Mouse (Mus musculus) monocyte, adult 5-6 weeks (primary cell): ENCODE measurements around the gene Ccdc89. TPM values are rescaled to one million over a fixed set of nuclear protein-coding genes. Genes with fewer than 3 reads are reported as not detected.

ENCODE experiments used
- ATAC-seq: fragments of 153-309, 156-312 bp; replicated peaks from 2 replicates; pipeline ENCODE4 v1.8.0; 2017; ENCODE audit warnings: mild to moderate bottlenecking; ENCODE audit not compliant: low TSS enrichment, insufficient number of reproducible peaks, severe bottlenecking, poor library complexity, low FRiP score
- total RNA-seq: library from RNA; stranded (forward); fragments of 200-1000, 200-491, 200-594 nt; gene quantifications from 3 replicates; pipeline ENCODE4 v1.2.3, GENCODE M21; 2017

The Ccdc89 gene
- total RNA-seq, 1 experiment from 2014 or later = not detected

DNA sequence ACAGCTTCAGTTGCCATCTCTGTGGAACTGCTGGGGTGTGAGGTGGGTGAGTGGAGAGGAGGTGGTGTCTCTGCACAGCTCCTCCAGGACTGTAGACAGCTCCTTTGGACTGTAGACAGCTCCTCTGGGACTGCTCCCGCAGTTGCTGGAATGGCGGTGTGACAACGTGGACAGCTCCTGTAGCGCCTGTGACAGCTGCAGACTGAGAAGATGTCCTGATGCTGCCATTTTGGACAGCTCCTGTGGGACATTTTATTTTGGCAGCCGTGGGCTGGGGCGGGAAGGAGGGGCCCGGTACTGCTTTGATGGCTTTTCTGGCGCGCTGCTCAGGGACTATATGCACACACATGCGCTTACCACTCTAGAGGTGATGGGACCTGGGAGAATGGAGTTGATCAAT lies 34.0 kb downstream of the Ccdc89 start:
- ATAC-seq = no peak

DNA sequence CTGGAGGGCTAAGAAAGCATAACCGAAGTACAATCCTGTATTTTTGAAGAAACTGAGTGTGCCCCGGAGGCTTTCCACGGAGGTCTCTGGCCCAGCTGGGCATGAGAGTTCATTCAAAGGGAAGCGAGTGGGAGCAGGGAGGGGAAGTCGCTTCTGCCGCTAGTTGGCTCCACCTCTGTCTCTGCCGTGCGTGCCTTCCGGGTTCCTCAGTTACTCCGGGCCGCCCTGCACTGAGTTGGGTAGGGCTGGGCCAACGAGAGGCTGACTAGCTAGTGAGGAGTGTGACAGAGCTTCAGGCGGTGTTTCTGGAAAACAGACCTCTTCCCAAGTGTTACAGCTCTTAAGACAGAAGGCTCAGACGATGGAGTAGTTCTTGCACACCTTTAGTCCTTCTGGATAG lies 34.6 kb downstream of the Ccdc89 start:
- peak; percentile 59 for ATAC-seq

DNA sequence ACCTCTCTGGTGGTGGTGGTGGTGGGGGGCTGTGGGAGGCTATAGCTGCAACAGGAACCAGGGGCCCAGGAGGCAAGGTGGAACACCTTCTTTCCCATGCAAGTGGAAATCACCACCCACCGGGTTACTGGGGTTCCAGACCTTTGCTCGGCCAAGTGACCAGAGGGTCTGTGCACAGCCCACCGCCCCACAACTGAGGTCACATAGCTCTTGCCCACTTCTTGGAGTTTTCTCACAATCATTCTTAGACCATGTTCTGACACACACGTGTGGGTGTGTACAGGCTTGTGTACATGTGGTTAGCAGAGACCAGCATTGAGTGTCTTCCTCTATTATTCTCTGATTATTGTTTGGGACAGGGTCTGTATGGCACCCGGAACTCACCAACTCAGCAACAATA lies 35.1 kb downstream of the Ccdc89 start:
- no peak for ATAC-seq

DNA sequence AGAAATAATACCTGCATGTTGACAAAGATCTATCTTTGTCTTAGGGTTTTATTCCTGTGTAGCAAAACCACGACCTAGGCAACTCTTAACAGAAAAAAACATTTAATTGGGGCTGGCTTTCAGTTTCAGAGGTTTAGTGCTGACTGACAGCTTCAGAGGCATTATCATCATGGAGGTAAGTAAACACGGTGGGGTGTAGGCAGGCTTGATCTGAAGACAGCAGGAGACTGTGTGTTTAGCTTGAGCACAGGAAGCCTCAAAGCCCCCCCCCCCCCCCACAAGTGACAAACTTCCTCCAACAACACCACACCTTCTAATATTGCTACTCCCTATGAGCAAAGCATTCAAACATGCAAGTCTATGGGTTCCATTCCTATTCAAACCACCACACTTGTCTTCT lies 47.1 kb downstream of the Ccdc89 start:
- ATAC-seq = no peak

DNA sequence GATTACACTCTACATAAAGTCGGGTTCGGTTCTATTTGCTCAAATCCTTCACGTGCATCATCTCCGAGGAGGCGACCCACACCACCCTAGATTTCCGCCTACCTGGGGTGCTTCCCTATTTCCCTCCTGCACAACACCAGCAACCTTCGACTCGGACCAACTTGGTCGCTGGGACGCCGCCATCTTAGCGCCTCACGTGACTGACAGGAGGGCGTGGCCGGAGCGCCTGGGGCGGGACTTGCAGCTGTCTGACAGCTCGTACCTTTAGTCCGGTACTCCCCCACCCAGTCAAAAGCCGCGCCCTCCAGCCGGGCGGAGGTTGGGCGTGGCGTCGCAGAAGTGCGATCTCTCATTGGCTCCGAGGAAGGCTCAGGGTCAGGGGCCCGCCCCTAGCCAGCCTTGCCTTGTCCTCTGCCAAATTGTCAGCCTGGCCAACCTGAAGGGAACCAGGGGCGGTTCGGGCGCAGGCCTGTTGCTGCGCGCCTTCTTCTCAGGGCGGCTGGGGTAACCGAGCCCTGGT lies 49.5 kb downstream of the Ccdc89 start, which contains the start of gene Tmem126b:
TSS of gene Tmem126b (minus strand) at position 209 of the 520 bp plus-strand sequence.
- ATAC-seq = peak; percentile 99

DNA sequence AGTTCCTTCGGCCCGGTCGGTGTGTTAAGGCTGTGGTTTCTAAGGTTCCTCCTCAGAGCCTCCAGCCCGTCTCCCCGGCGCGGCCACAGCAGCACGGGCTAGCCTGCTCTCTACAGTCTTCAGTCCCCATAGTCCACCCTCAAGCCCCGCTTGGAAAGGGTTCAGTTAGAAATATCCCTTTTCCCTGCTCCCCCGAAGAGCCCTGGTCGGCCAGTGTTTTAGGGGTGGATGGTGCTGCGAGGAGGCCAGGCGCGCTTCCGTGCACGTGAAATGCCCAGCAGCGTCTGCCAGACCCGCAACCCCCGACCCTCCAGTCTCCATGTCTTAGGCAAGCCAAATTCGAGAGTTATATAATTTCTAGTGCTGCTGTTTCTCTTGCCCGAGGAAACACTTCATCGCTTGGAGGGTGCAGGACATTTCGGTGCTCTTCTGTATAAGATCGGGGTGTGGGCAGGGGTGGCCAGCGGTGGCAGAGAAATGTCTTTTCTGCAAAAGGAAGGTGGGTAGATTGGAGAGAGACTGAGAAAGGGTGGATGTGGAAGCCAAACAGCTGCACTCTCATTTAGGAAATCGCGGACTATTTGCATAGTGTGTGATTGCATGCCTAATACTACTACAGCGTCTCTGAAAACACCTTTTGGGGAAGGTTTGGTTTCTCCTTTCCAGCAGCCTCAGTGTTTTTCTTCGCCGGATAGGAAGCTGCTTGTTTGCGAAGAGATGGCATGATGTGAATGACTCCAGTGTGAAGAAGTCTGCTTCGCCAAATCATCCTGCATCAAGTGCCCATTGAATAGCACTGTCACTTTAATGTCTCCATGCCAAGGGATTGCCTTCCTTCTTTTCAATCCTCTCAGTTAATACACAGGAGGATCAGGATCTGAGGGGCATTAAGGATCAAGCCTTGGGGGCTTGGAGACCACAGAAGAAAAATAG lies 50.2 kb downstream of the Ccdc89 start, which contains the start of gene Dlg2:
TSS of gene Dlg2 (plus strand) at position 360 of the 933 bp plus-strand sequence.
- no peak for ATAC-seq

Other genes starting within 250 kb of the Ccdc89 start
- gene Ccdc83, start 160.8 kb upstream of the Ccdc89 start, total RNA-seq = not detected in 3 replicates
- 36.5 to 148 TPM (median 38.1 TPM) in 3 replicates for gene Sytl2, start 124.3 kb upstream of the Ccdc89 start, total RNA-seq
- 89.3 to 156 TPM (median 111 TPM) in 3 replicates for gene Crebzf, start 16.2 kb downstream of the Ccdc89 start, total RNA-seq
- 25.4 to 47.1 TPM (median 42.7 TPM) in 3 replicates for gene Tmem126a, start 30.7 kb downstream of the Ccdc89 start, total RNA-seq
- 5.9 to 8.8 TPM (median 8.7 TPM) in 3 replicates for gene Tmem126b, start 49.4 kb downstream of the Ccdc89 start, total RNA-seq
- gene Dlg2, start 50.1 kb downstream of the Ccdc89 start, total RNA-seq = 0.96 to 2.9 TPM (median 1.7 TPM) in 3 replicates